Mouse (Mus musculus): Measurements from ENCODE around the gene Mindy4. TPM values are rescaled to one million over a fixed set of nuclear protein-coding genes. Genes with fewer than 3 reads are reported as not detected.

Gene Mindy4
- polyA plus RNA-seq, 1 experiment from 2014 or later, result 18.6 TPM

- no peak for ATAC-seq (ENCODE audit: low read depth)
- H3K27me3 ChIP-seq (ENCODE audit: control insufficient read depth, insufficient read depth, low read depth, low read length), result no peaks in the 10 kb centered on the region
- H3K4me1 ChIP-seq (replicated peaks; ENCODE audit: control insufficient read depth, insufficient read depth, low read length), result no peaks in the 10 kb centered on the region
- H3K4me3 ChIP-seq (ENCODE audit: low read length), result no peak overlapping the region
- H3K9me3 ChIP-seq (ENCODE audit: control insufficient read depth, low read length), result no peaks in the 10 kb centered on the region
- H3K27ac ChIP-seq (ENCODE audit: low read length), result no peak overlapping the region
- 72% methylated on average over 2 of the region's 2 CpGs for WGBS
- H3K4me2 ChIP-seq (ENCODE audit: low read depth, low read length), result no peak overlapping the region
- H3K36me3 ChIP-seq (ENCODE audit: control insufficient read depth, insufficient read depth, low read length), result no peaks in the 10 kb centered on the region
- no peak overlapping the region for H3K9ac ChIP-seq (ENCODE audit: low read length)
Observed at GRCm38 (mm10) chr6:55299917-55300316, 96.7 kb downstream of the Mindy4 start.

- no peak for ATAC-seq (ENCODE audit: low read depth)
- no peaks in the 10 kb centered on the region for H3K36me3 ChIP-seq (ENCODE audit: control insufficient read depth, insufficient read depth, low read length)
- H3K4me3 ChIP-seq (ENCODE audit: low read length), result no peak overlapping the region
- 76% methylated on average over 11 of the region's 11 CpGs for WGBS
- H3K4me1 ChIP-seq (replicated peaks; ENCODE audit: control insufficient read depth, insufficient read depth, low read length), result no peaks in the 10 kb centered on the region
- H3K27me3 ChIP-seq (ENCODE audit: control insufficient read depth, insufficient read depth, low read depth, low read length), result no peaks in the 10 kb centered on the region
- no peaks in the 10 kb centered on the region for H3K9me3 ChIP-seq (ENCODE audit: control insufficient read depth, low read length)
- no peak overlapping the region for H3K27ac ChIP-seq (ENCODE audit: low read length)
- no peak overlapping the region for H3K9ac ChIP-seq (ENCODE audit: low read length)
- no peak overlapping the region for H3K4me2 ChIP-seq (ENCODE audit: low read depth, low read length)
Observed at GRCm38 (mm10) chr6:55300704-55301103, 97.5 kb downstream of the Mindy4 start.

GRCm38 (mm10) chr6:55310179-55310578, 107.0 kb downstream of the Mindy4 start:
- Histone ChIP-seq H3K9ac (ENCODE audit: low read length) (no peak overlapping the region), H3K9me3 (ENCODE audit: control insufficient read depth, low read length) (no peaks in the 10 kb centered on the region), H3K27me3 (ENCODE audit: control insufficient read depth, insufficient read depth, low read depth, low read length) (no peaks in the 10 kb centered on the region), H3K36me3 (ENCODE audit: control insufficient read depth, insufficient read depth, low read length) (no peaks in the 10 kb centered on the region; the same call in 1 of the 2 replicates), H3K27ac (ENCODE audit: low read length) (no peak overlapping the region), H3K4me3 (ENCODE audit: low read length) (no peak overlapping the region), H3K4me1 (replicated peaks; ENCODE audit: control insufficient read depth, insufficient read depth, low read length) (no peaks in the 10 kb centered on the region; the same call in 1 of the 2 replicates), H3K4me2 (ENCODE audit: low read depth, low read length) (no peak overlapping the region)
- 38% methylated on average over 2 of the region's 2 CpGs for WGBS
- peak; percentile 71 for ATAC-seq (ENCODE audit: low read depth)

GRCm38 (mm10) chr6:55311962-55312361, 108.8 kb downstream of the Mindy4 start:
- H3K4me1 ChIP-seq (replicated peaks; ENCODE audit: control insufficient read depth, insufficient read depth, low read length), result no peaks in the 10 kb centered on the region; the same call in 1 of the 2 replicates
- H3K27ac ChIP-seq (ENCODE audit: low read length), result no peak overlapping the region
- H3K4me3 ChIP-seq (ENCODE audit: low read length), result no peak overlapping the region
- ATAC-seq (ENCODE audit: low read depth), result no peak
- H3K36me3 ChIP-seq (ENCODE audit: control insufficient read depth, insufficient read depth, low read length), result no peaks in the 10 kb centered on the region; the same call in 1 of the 2 replicates
- no peaks in the 10 kb centered on the region for H3K27me3 ChIP-seq (ENCODE audit: control insufficient read depth, insufficient read depth, low read depth, low read length)
- WGBS, result 44% methylated on average over 5 of the region's 5 CpGs
- no peak overlapping the region for H3K9ac ChIP-seq (ENCODE audit: low read length)
- H3K9me3 ChIP-seq (ENCODE audit: control insufficient read depth, low read length), result no peaks in the 10 kb centered on the region
- H3K4me2 ChIP-seq (ENCODE audit: low read depth, low read length), result no peak overlapping the region

- H3K27ac ChIP-seq (ENCODE audit: low read length), result no peak overlapping the region
- no peaks in the 10 kb centered on the region for H3K27me3 ChIP-seq (ENCODE audit: control insufficient read depth, insufficient read depth, low read depth, low read length)
- H3K9me3 ChIP-seq (ENCODE audit: control insufficient read depth, low read length), result no peaks in the 10 kb centered on the region
- H3K4me2 ChIP-seq (ENCODE audit: low read depth, low read length), result no peak overlapping the region
- no peak overlapping the region for H3K9ac ChIP-seq (ENCODE audit: low read length)
- ATAC-seq (ENCODE audit: low read depth), result no peak
- WGBS, result 80% methylated on average over 4 of the region's 4 CpGs
- H3K4me3 ChIP-seq (ENCODE audit: low read length), result no peak overlapping the region
- H3K36me3 ChIP-seq (ENCODE audit: control insufficient read depth, insufficient read depth, low read length), result no peaks in the 10 kb centered on the region; the same call in 1 of the 2 replicates
- H3K4me1 ChIP-seq (replicated peaks; ENCODE audit: control insufficient read depth, insufficient read depth, low read length), result peaks cover 2% of the 10 kb centered on the region
Observed at GRCm38 (mm10) chr6:55313893-55314292, 110.7 kb downstream of the Mindy4 start.

- Histone ChIP-seq H3K4me3 (ENCODE audit: low read length) (no peak overlapping the region), H3K4me2 (ENCODE audit: low read depth, low read length) (no peak overlapping the region), H3K9ac (ENCODE audit: low read length) (no peak overlapping the region), H3K4me1 (replicated peaks; ENCODE audit: control insufficient read depth, insufficient read depth, low read length) (peaks cover 9% of the 10 kb centered on the region), H3K27me3 (ENCODE audit: control insufficient read depth, insufficient read depth, low read depth, low read length) (no peaks in the 10 kb centered on the region), H3K36me3 (ENCODE audit: control insufficient read depth, insufficient read depth, low read length) (no peaks in the 10 kb centered on the region), H3K27ac (ENCODE audit: low read length) (no peak overlapping the region), H3K9me3 (ENCODE audit: control insufficient read depth, low read length) (no peaks in the 10 kb centered on the region)
- ATAC-seq (ENCODE audit: low read depth), result no peak
- WGBS, result 77% methylated on average over 8 of the region's 8 CpGs
Observed at GRCm38 (mm10) chr6:55314628-55315027, 111.4 kb downstream of the Mindy4 start.

GRCm38 (mm10) chr6:55318597-55318996, 115.4 kb downstream of the Mindy4 start:
- peaks cover 20% of the 10 kb centered on the region for H3K4me1 ChIP-seq (replicated peaks; ENCODE audit: control insufficient read depth, insufficient read depth, low read length)
- H3K27me3 ChIP-seq (ENCODE audit: control insufficient read depth, insufficient read depth, low read depth, low read length), result no peaks in the 10 kb centered on the region
- ATAC-seq (ENCODE audit: low read depth), result no peak
- no peak overlapping the region for H3K27ac ChIP-seq (ENCODE audit: low read length)
- H3K4me3 ChIP-seq (ENCODE audit: low read length), result no peak overlapping the region
- no peak overlapping the region for H3K9ac ChIP-seq (ENCODE audit: low read length)
- 88% methylated on average over 3 of the region's 3 CpGs for WGBS
- no peak overlapping the region for H3K4me2 ChIP-seq (ENCODE audit: low read depth, low read length)
- no peaks in the 10 kb centered on the region for H3K9me3 ChIP-seq (ENCODE audit: control insufficient read depth, low read length)
- H3K36me3 ChIP-seq (ENCODE audit: control insufficient read depth, insufficient read depth, low read length), result no peaks in the 10 kb centered on the region

GRCm38 (mm10) chr6:55319585-55320551, 116.7 kb downstream of the Mindy4 start:
- no peaks in the 10 kb centered on the region for H3K27me3 ChIP-seq (ENCODE audit: control insufficient read depth, insufficient read depth, low read depth, low read length)
- peaks cover 25% of the 10 kb centered on the region for H3K4me1 ChIP-seq (replicated peaks; ENCODE audit: control insufficient read depth, insufficient read depth, low read length)
- no peak overlapping the region; the same call in 1 of the 2 replicates for H3K4me2 ChIP-seq (ENCODE audit: low read depth, low read length)
- no peaks in the 10 kb centered on the region for H3K9me3 ChIP-seq (ENCODE audit: control insufficient read depth, low read length)
- H3K27ac ChIP-seq (ENCODE audit: low read length), result peak overlapping the region; percentile 40
- 37% methylated on average over 14 of the region's 14 CpGs for WGBS
- no peak overlapping the region for H3K9ac ChIP-seq (ENCODE audit: low read length)
- H3K36me3 ChIP-seq (ENCODE audit: control insufficient read depth, insufficient read depth, low read length), result no peaks in the 10 kb centered on the region
- peak; percentile 69 for ATAC-seq (ENCODE audit: low read depth)
- no peak overlapping the region for H3K4me3 ChIP-seq (ENCODE audit: low read length)

- no peak overlapping the region for H3K4me3 ChIP-seq (ENCODE audit: low read length)
Observed at GRCm38 (mm10) chr6:55320894-55321293, 117.7 kb downstream of the Mindy4 start.

More at GRCm38 (mm10) chr6:55320894-55321293, 117.7 kb downstream of the Mindy4 start:
- Histone ChIP-seq H3K4me1 (replicated peaks; ENCODE audit: control insufficient read depth, insufficient read depth, low read length) (peaks cover 25% of the 10 kb centered on the region), H3K27ac (ENCODE audit: low read length) (no peak overlapping the region), H3K4me2 (ENCODE audit: low read depth, low read length) (no peak overlapping the region), H3K9ac (ENCODE audit: low read length) (no peak overlapping the region), H3K36me3 (ENCODE audit: control insufficient read depth, insufficient read depth, low read length) (no peaks in the 10 kb centered on the region), H3K9me3 (ENCODE audit: control insufficient read depth, low read length) (no peaks in the 10 kb centered on the region), H3K27me3 (ENCODE audit: control insufficient read depth, insufficient read depth, low read depth, low read length) (no peaks in the 10 kb centered on the region)
- 64% methylated on average over 4 of the region's 4 CpGs for WGBS
- no peak for ATAC-seq (ENCODE audit: low read depth)
